Mouse (Mus musculus) adrenal gland (tissue): ENCODE measurements around the gene Gbf1.

Experiments
- intact Hi-C: fragments of 180-260 bp; cut with DNase I; formaldehyde crosslinking; loops from one replicate; pipeline ENCODE4 v1.15.1; 2025

The Gbf1 gene

GRCm38 (mm10) chr19:46300294-46301045 is 148.2 kb downstream of the Gbf1 start:
- intact Hi-C loops, result no loop called here

- intact Hi-C loops, result no loop called here
These were observed 150.2 kb downstream of the Gbf1 start for GRCm38 (mm10) chr19:46302551-46302950.

- intact Hi-C loops, result loop anchor here (1.0 kb wide), 2 partner anchors 27 to 66 kb away; no protein-coding TSS in a partner anchor
These were observed 151.2 kb downstream of the Gbf1 start for GRCm38 (mm10) chr19:46303251-46304215.

- intact Hi-C loops, result loop anchor here (1.0 kb wide), 2 partner anchors 26 to 65 kb away; no protein-coding TSS in a partner anchor
These were observed 152.0 kb downstream of the Gbf1 start, which contains the start of gene Nfkb2 for GRCm38 (mm10) chr19:46304216-46304841. TSS of gene Nfkb2 (plus strand) at chr19:46304320.

GRCm38 (mm10) chr19:46304908-46305333 is 152.6 kb downstream of the Gbf1 start:
- intact Hi-C loops, result loop anchor here (1.0 to 5.0 kb wide), 3 partner anchors 25 to 168 kb away; no protein-coding TSS in a partner anchor

- intact Hi-C loops, result loop anchor here (5.0 kb wide), 1 partner anchor 168 kb away; no protein-coding TSS in a partner anchor
These were observed 153.3 kb downstream of the Gbf1 start for GRCm38 (mm10) chr19:46305432-46306267.

GRCm38 (mm10) chr19:46306268-46306610 is 153.9 kb downstream of the Gbf1 start:
- intact Hi-C loops, result loop anchor here (5.0 kb wide), 1 partner anchor 169 kb away; no protein-coding TSS in a partner anchor

- intact Hi-C loops, result loop anchor here (5.0 kb wide), 1 partner anchor 170 kb away; no protein-coding TSS in a partner anchor
These were observed 154.5 kb downstream of the Gbf1 start for GRCm38 (mm10) chr19:46306751-46307289.

- intact Hi-C loops, result loop anchor here (5.0 kb wide), 1 partner anchor 170 kb away; no protein-coding TSS in a partner anchor
These were observed 155.5 kb downstream of the Gbf1 start for GRCm38 (mm10) chr19:46307781-46308180.

GRCm38 (mm10) chr19:46308303-46308702 is 156.0 kb downstream of the Gbf1 start:
- intact Hi-C loops, result loop anchor here (5.0 kb wide), 1 partner anchor 171 kb away; no protein-coding TSS in a partner anchor

- intact Hi-C loops, result loop anchor here (5.0 kb wide), 1 partner anchor 172 kb away; no protein-coding TSS in a partner anchor
These were observed 156.6 kb downstream of the Gbf1 start for GRCm38 (mm10) chr19:46308706-46309435.

- intact Hi-C loops, result loop anchor here (5.0 kb wide), 1 partner anchor 172 kb away; no protein-coding TSS in a partner anchor
These were observed 157.5 kb downstream of the Gbf1 start for GRCm38 (mm10) chr19:46309651-46310305.

- intact Hi-C loops, result no loop called here
These were observed 158.1 kb downstream of the Gbf1 start for GRCm38 (mm10) chr19:46310312-46310865.

- intact Hi-C loops, result no loop called here
These were observed 159.0 kb downstream of the Gbf1 start for GRCm38 (mm10) chr19:46311341-46311740.

- intact Hi-C loops, result no loop called here
These were observed 160.3 kb downstream of the Gbf1 start for GRCm38 (mm10) chr19:46312566-46312965.

- intact Hi-C loops, result no loop called here
These were observed 160.8 kb downstream of the Gbf1 start for GRCm38 (mm10) chr19:46313116-46313515.

- intact Hi-C loops, result no loop called here
These were observed 161.3 kb downstream of the Gbf1 start for GRCm38 (mm10) chr19:46313591-46313990.

- intact Hi-C loops, result no loop called here
These were observed 161.9 kb downstream of the Gbf1 start for GRCm38 (mm10) chr19:46314151-46314601.
